Mouse (Mus musculus) myocyte (in vitro differentiated cells): ENCODE measurements around the gene Palld. TPM values are rescaled to one million over a fixed set of nuclear protein-coding genes. Genes with fewer than 3 reads are reported as not detected.

Experiments used
- H3K27me3 ChIP-seq: one replicate; pipeline ENCODE4 v1.6.1; 2011; ENCODE audit not compliant: control insufficient read depth, insufficient read depth, insufficient read length
- H3K36me3 ChIP-seq: one replicate; pipeline ENCODE4 v1.6.1; 2011; ENCODE audit not compliant: control insufficient read depth, insufficient read depth
- H3K4me2 ChIP-seq: one replicate; pipeline ENCODE4 v1.6.1; 2011; ENCODE audit warnings: low read depth, control low read depth
- H3K4me3 ChIP-seq: one replicate; pipeline ENCODE4 v1.5.1; 2011; ENCODE audit warnings: mild to moderate bottlenecking, control low read depth, moderate library complexity
- H3K79me2 ChIP-seq: one replicate; pipeline ENCODE4 v1.6.1; 2011; ENCODE audit not compliant: control insufficient read depth, insufficient read depth
- H3ac ChIP-seq: one replicate; pipeline ENCODE4 v1.6.1; 2011; ENCODE audit not compliant: control insufficient read depth, insufficient read length
- CEBPB ChIP-seq: IDR thresholded peaks from 2 replicates; pipeline ENCODE4 v1.6.1; 2011; ENCODE audit warnings: mild to moderate bottlenecking, moderate library complexity; ENCODE audit not compliant: poor library complexity, insufficient read depth, severe bottlenecking
- E2F4 ChIP-seq: IDR thresholded peaks from one replicate; pipeline ENCODE4 v1.6.1; 2011; ENCODE audit warnings: mild to moderate bottlenecking, control low read depth, moderate library complexity; ENCODE audit not compliant: insufficient read depth
- MAX ChIP-seq: IDR thresholded peaks from one replicate; pipeline ENCODE4 v1.6.1; 2011; ENCODE audit warnings: low read depth, mild to moderate bottlenecking, control low read depth
- MYOD1 ChIP-seq, 3 experiments: IDR thresholded peaks; one replicate each; pipeline ENCODE4 v1.6.1; 2011; ENCODE audit warnings: control low read depth in 2 of 3, low read depth in 2 of 3, mild to moderate bottlenecking in 2 of 3, moderate library complexity in 1 of 3; ENCODE audit not compliant: insufficient read length in 2 of 3, control insufficient read depth in 1 of 3
- MYOG ChIP-seq, 3 experiments: IDR thresholded peaks; one replicate each; pipeline ENCODE4 v1.6.1; 2011; ENCODE audit warnings: control low read depth in 2 of 3, low read depth in 2 of 3, mild to moderate bottlenecking in 2 of 3; ENCODE audit not compliant: insufficient read length in 2 of 3, control insufficient read depth in 1 of 3, insufficient read depth in 1 of 3
- POLR2A ChIP-seq: IDR thresholded peaks from one replicate; pipeline ENCODE4 v1.6.1; 2011; ENCODE audit warnings: low read depth, mild to moderate bottlenecking, control low read depth, moderate library complexity; ENCODE audit not compliant: insufficient read length
- POLR2AphosphoS2 ChIP-seq: IDR thresholded peaks from one replicate; pipeline ENCODE4 v1.6.1; 2011; ENCODE audit warnings: low read depth, control low read depth; ENCODE audit not compliant: insufficient read length
- REST ChIP-seq: IDR thresholded peaks from one replicate; pipeline ENCODE4 v1.6.1; 2011; ENCODE audit warnings: mild to moderate bottlenecking, control low read depth, moderate library complexity; ENCODE audit not compliant: insufficient read depth, insufficient read length
- SRF ChIP-seq: IDR thresholded peaks from one replicate; pipeline ENCODE4 v1.6.1; 2011; ENCODE audit warnings: low read depth; ENCODE audit not compliant: control insufficient read depth, insufficient read length
- TCF12 ChIP-seq: IDR thresholded peaks from one replicate; pipeline ENCODE4 v1.6.1; 2011; ENCODE audit warnings: mild to moderate bottlenecking, control low read depth; ENCODE audit not compliant: poor library complexity, insufficient read depth, severe bottlenecking
- TCF3 ChIP-seq: IDR thresholded peaks from one replicate; pipeline ENCODE4 v1.6.1; 2011; ENCODE audit warnings: low read depth, control low read depth; ENCODE audit not compliant: insufficient read length
- USF1 ChIP-seq: IDR thresholded peaks from one replicate; pipeline ENCODE4 v1.6.1; 2011; ENCODE audit warnings: low read depth, mild to moderate bottlenecking, control low read depth, moderate library complexity
- polyA plus RNA-seq: library from polyadenylated mRNA; unstranded; fragments of >200 nt; fragmentation: generic; extraction: Trizol; gene quantifications from one replicate; pipeline ENCODE4 v1.2.1, GENCODE M21; 2012; ENCODE audit warnings: missing spikeins

Palld gene
- polyA plus RNA-seq, 1 experiment = 52.4 TPM

DNA sequence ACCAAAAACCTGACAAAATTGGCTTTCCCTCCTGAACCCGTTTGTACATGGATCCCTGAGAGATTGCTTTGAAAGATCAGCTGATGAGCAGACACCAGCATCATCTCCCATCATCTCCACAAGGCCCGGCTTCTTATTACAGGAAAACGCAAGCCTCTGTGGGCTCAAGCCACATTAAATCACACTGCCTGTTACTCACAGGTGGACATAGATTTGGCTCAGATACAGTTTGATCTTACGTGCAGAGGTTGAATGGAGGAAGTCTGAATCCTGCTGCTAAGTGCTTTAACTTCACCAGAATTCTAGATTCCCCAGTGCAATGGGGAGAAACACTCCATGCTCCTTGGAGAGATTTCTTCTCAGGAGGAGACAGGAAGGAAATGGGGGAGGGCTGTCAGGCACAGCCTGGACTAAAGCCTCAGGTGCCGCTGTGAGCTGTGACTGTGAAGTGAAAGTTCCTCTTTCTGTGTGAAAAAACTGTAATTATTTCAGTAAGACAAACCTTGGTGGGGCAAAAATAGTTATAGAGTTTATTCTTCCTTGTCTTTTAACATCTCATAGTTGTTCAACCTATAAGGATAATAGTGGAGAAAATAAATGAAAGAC lies 121.7 kb downstream of the Palld start:
- Histone ChIP-seq H3K4me3 (no peak overlapping the region), H3K4me2 (no peak overlapping the region), H3ac (no peak overlapping the region), H3K36me3 (no peaks in the 10 kb centered on the region), H3K79me2 (no peaks in the 10 kb centered on the region), H3K27me3 (no peaks in the 10 kb centered on the region)
- TF ChIP-seq SRF (no peak), TCF12 (no peak), POLR2AphosphoS2 (no peak), POLR2A (no peak), MYOG (IDR thresholded peaks at IDR 0.05; ENCODE audit: control insufficient read depth in 1 of 3, insufficient read depth in 1 of 3, insufficient read length in 2 of 3, low read depth in 2 of 3) (no peak), REST (no peak), MAX (no peak), MYOD1 (IDR thresholded peaks at IDR 0.05; ENCODE audit: control insufficient read depth in 1 of 3, insufficient read length in 2 of 3, low read depth in 2 of 3) (no peak), TCF3 (no peak), CEBPB (no peak), E2F4 (no peak), USF1 (no peak)

DNA sequence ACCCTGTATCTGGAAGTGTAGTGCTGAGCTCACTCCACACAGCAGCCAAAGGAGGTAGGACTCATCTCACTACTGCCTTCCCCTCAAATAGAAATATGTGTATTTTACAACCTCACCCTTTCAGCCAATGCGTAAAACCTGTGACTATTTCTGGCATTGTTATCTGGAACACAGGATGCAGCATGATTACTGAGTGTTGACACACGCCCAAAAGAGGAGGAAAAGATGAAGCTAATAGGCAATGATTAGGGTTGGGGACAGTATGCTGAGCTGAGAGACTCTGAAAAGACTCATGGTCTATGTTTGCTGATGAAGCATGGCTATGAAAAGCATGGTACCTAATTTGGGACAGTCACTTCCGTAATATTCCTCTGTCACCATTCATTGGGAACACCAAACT lies 124.3 kb downstream of the Palld start:
- no peak overlapping the region for H3K4me3 ChIP-seq
- H3K79me2 ChIP-seq = no peaks in the 10 kb centered on the region
- H3K27me3 ChIP-seq = no peaks in the 10 kb centered on the region
- no peak overlapping the region for H3K4me2 ChIP-seq
- H3ac ChIP-seq = no peak overlapping the region
- no peaks in the 10 kb centered on the region for H3K36me3 ChIP-seq
- no peak for TF ChIP-seq E2F4

DNA sequence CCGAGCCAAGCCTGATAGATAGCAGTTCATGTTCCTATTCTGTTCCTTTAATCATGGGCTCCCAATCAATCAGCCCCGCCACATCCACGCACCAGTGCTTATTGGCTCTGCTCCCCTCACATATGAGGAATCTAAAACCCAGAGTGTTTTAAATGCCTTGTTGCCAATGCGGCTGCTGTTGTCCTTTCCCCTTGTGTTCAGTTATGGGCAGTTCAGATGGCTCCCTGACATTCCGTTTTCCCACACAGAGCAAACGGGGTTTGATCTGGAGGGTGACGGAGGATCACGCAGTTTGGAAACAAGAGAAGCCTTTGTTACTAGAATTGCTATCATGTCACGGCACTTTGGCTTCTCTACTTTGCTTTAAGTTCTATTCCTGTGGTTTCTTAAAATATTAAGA lies 125.9 kb downstream of the Palld start:
- H3K27me3 ChIP-seq = no peaks in the 10 kb centered on the region
- no peak overlapping the region for H3K4me3 ChIP-seq
- H3K4me2 ChIP-seq = no peak overlapping the region
- TF ChIP-seq E2F4 (no peak), MYOD1 (IDR thresholded peaks at IDR 0.05; ENCODE audit: control insufficient read depth in 1 of 3, insufficient read length in 2 of 3, low read depth in 2 of 3) (no peak), CEBPB (no peak), MAX (no peak), MYOG (IDR thresholded peaks at IDR 0.05; ENCODE audit: control insufficient read depth in 1 of 3, insufficient read depth in 1 of 3, insufficient read length in 2 of 3, low read depth in 2 of 3) (no peak), USF1 (no peak)
- H3ac ChIP-seq = no peak overlapping the region
- no peaks in the 10 kb centered on the region for H3K79me2 ChIP-seq
- H3K36me3 ChIP-seq = no peaks in the 10 kb centered on the region

DNA sequence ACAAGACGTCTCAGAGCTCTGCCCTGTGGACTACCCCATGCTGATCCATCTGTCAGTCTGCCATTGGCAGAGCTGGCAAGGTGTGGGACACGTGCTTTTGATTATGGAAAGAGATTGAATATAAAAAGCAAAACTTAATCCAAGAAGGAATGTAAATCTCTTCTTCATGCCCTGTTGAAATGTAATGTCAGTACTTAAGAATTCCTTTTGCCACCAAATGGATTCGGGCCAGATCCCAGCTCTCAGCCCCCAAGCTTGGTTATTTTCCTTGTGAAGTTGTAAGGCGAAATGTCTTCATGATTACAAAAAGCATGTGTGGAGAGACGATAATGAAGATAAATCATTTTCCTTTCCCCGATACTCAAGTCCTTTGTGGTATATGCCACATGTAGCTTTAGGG lies 126.6 kb downstream of the Palld start:
- TF ChIP-seq MYOD1 (IDR thresholded peaks at IDR 0.05; ENCODE audit: control insufficient read depth in 1 of 3, insufficient read length in 2 of 3, low read depth in 2 of 3) = no peak
- H3K79me2 ChIP-seq = no peaks in the 10 kb centered on the region
- H3K27me3 ChIP-seq = no peaks in the 10 kb centered on the region
- H3K4me2 ChIP-seq = no peak overlapping the region
- no peak overlapping the region for H3ac ChIP-seq
- H3K4me3 ChIP-seq = no peak overlapping the region
- no peaks in the 10 kb centered on the region for H3K36me3 ChIP-seq

DNA sequence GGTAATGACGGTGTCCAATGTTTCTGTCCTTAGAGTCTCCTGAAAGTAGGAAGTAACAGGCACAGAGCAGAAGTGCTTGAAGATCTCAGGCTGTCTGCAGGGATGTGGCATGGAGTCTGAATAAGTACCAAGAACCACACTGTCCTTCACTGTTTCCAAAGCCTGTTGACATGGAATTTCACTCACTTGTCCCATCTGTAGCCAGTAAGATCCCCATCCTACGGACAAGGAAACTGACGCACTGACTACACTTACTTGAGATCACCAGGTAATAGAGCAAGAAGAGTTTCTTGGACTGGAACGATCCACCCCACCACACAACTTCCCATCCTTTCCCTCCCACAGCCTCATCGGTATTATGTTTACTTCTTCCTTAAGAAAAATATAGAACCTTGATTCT lies 128.3 kb downstream of the Palld start:
- Histone ChIP-seq H3K4me2 (no peak overlapping the region), H3K79me2 (no peaks in the 10 kb centered on the region), H3ac (no peak overlapping the region), H3K36me3 (no peaks in the 10 kb centered on the region), H3K27me3 (no peaks in the 10 kb centered on the region), H3K4me3 (no peak overlapping the region)
- TF ChIP-seq TCF12 = no peak
- no peak for TF ChIP-seq E2F4
- no peak for TF ChIP-seq USF1
- no peak for TF ChIP-seq MYOD1 (IDR thresholded peaks at IDR 0.05; ENCODE audit: control insufficient read depth in 1 of 3, insufficient read length in 2 of 3, low read depth in 2 of 3)
- TF ChIP-seq POLR2AphosphoS2 = no peak
- no peak for TF ChIP-seq SRF
- no peak for TF ChIP-seq MAX
- no peak for TF ChIP-seq POLR2A
- TF ChIP-seq CEBPB = no peak
- no peak for TF ChIP-seq MYOG (IDR thresholded peaks at IDR 0.05; ENCODE audit: control insufficient read depth in 1 of 3, insufficient read depth in 1 of 3, insufficient read length in 2 of 3, low read depth in 2 of 3)
- no peak for TF ChIP-seq TCF3
- no peak for TF ChIP-seq REST
